Mouse (Mus musculus) frontal cortex, adult 2 months (tissue): ENCODE results near the gene Tmod2. TPM values are rescaled to one million over a fixed set of nuclear protein-coding genes. Genes with fewer than 3 reads are reported as not detected.
A peak's percentile ranks its signal among the peaks of the same experiment; 100 is the strongest.

ENCODE experiments used
- DNase-seq, 2 experiments: peaks; one replicate each; pipeline ENCODE4 v3.0.0; 2022; ENCODE audit warnings: low spot score in 1 of 2; ENCODE audit errors: extremely low spot score in 1 of 2
- polyA plus RNA-seq: library from polyadenylated mRNA; depleted of rRNA; stranded (reverse); fragments of >200 nt; gene quantifications from 2 replicates; pipeline ENCODE4 v1.2.3, GENCODE M21; 2012

The Tmod2 gene
- polyA plus RNA-seq, 1 experiment, result 99.2 TPM

GRCm38 (mm10) chr9:75607496-75607895 is 3.6 kb downstream of the Tmod2 start:
- no peak for DNase-seq

GRCm38 (mm10) chr9:75601510-75601909 is 9.6 kb downstream of the Tmod2 start:
- no peak for DNase-seq

- DNase-seq, result peak in 1 of 2 experiments; percentile 76
Observed at GRCm38 (mm10) chr9:75600166-75600934, 10.8 kb downstream of the Tmod2 start.

GRCm38 (mm10) chr9:75599191-75599841 is 11.8 kb downstream of the Tmod2 start:
- DNase-seq, result peak in 1 of 2 experiments; percentile 59

- DNase-seq, result peak in 1 of 2 experiments; percentile 28
Observed at GRCm38 (mm10) chr9:75597596-75597995, 13.5 kb downstream of the Tmod2 start.

GRCm38 (mm10) chr9:75597036-75597435 is 14.1 kb downstream of the Tmod2 start:
- DNase-seq, result no peak

- peak in 1 of 2 experiments; percentile 61 for DNase-seq
Observed at GRCm38 (mm10) chr9:75593481-75593880, 17.6 kb downstream of the Tmod2 start.

- no peak for DNase-seq
Observed at GRCm38 (mm10) chr9:75589850-75590790, 21.0 kb downstream of the Tmod2 start.

GRCm38 (mm10) chr9:75581694-75582350 is 29.3 kb downstream of the Tmod2 start:
- no peak for DNase-seq

GRCm38 (mm10) chr9:75579321-75579720 is 31.8 kb downstream of the Tmod2 start:
- no peak for DNase-seq

GRCm38 (mm10) chr9:75571036-75571942 is 39.8 kb downstream of the Tmod2 start:
- DNase-seq, result no peak

- DNase-seq, result no peak
Observed at GRCm38 (mm10) chr9:75568399-75568798, 42.7 kb downstream of the Tmod2 start.

GRCm38 (mm10) chr9:75564892-75565291 is 46.2 kb downstream of the Tmod2 start:
- DNase-seq, result no peak

GRCm38 (mm10) chr9:75563622-75564021 is 47.5 kb downstream of the Tmod2 start:
- DNase-seq, result no peak

GRCm38 (mm10) chr9:75563176-75563575 is 47.9 kb downstream of the Tmod2 start:
- DNase-seq, result no peak

GRCm38 (mm10) chr9:75561040-75561669 is 50.0 kb downstream of the Tmod2 start:
- DNase-seq, result no peak

- DNase-seq, result no peak
Observed at GRCm38 (mm10) chr9:75560353-75560752, 50.8 kb downstream of the Tmod2 start.

GRCm38 (mm10) chr9:75559512-75560012 is 51.6 kb downstream of the Tmod2 start, which contains the start of gene Tmod3:
TSS of gene Tmod3 (minus strand) at chr9:75559657.
- DNase-seq, result peak; percentile 88 to 98
